Mouse (Mus musculus) MEL (cell line): ENCODE data around the gene Avpr1b. TPM values are rescaled to one million over a fixed set of nuclear protein-coding genes. Genes with fewer than 3 reads are reported as not detected.

Experiments used
- DNase-seq: peaks from one replicate; pipeline ENCODE4 v3.0.0; 2011; ENCODE audit warnings: low read depth, low spot score
- H3K27ac ChIP-seq: 2 replicates; pipeline ENCODE4 v1.5.1; 2012; ENCODE audit warnings: low read depth, mild to moderate bottlenecking, control low read depth, low read length, moderate library complexity; ENCODE audit not compliant: control insufficient read depth
- H3K27me3 ChIP-seq, 2 experiments: fragments of 150-350 bp in 1 of 2; sonication (generic) in 1 of 2; 2 replicates each; pipeline ENCODE4 v1.6.1; 2012; ENCODE audit warnings: low read length in 2 of 2, mild to moderate bottlenecking in 2 of 2, improper control_type of control experiment in 1 of 2, moderate library complexity in 1 of 2; ENCODE audit not compliant: insufficient read depth in 2 of 2, control insufficient read depth in 1 of 2
- H3K36me3 ChIP-seq, 2 experiments: 2 replicates each; pipeline ENCODE4 v1.6.1; 2012 to 2014; ENCODE audit warnings: low read length in 2 of 2, improper control_type of control experiment in 1 of 2, inconsistent platforms in 1 of 2, mild to moderate bottlenecking in 1 of 2; ENCODE audit not compliant: insufficient read depth in 2 of 2, control insufficient read depth in 1 of 2
- H3K4me1 ChIP-seq, 2 experiments: fragments of 150-350 bp in 1 of 2; sonication (generic) in 1 of 2; 2 replicates each; pipeline ENCODE4 v1.6.1; 2012; ENCODE audit warnings: low read length in 2 of 2, improper control_type of control experiment in 1 of 2, mild to moderate bottlenecking in 1 of 2; ENCODE audit not compliant: insufficient read depth in 2 of 2, control insufficient read depth in 1 of 2
- H3K4me3 ChIP-seq, 2 experiments: fragments of 150-350 bp in 1 of 2; sonication (generic) in 1 of 2; 2 replicates each; pipeline ENCODE4 v1.5.1; 2012; ENCODE audit warnings: low read depth in 2 of 2, low read length in 2 of 2, mild to moderate bottlenecking in 2 of 2, moderate library complexity in 2 of 2, control low read depth in 1 of 2, improper control_type of control experiment in 1 of 2; ENCODE audit not compliant: control insufficient read depth in 1 of 2, insufficient read depth in 1 of 2
- H3K79me2 ChIP-seq: 2 replicates; pipeline ENCODE4 v1.6.1; 2012; ENCODE audit warnings: mild to moderate bottlenecking, low read length, moderate library complexity; ENCODE audit not compliant: control insufficient read depth, poor library complexity, insufficient read depth
- H3K9ac ChIP-seq: 2 replicates; pipeline ENCODE4 v1.6.1; 2012; ENCODE audit warnings: low read depth, mild to moderate bottlenecking, control low read depth, low read length, moderate library complexity; ENCODE audit not compliant: control insufficient read depth, poor library complexity, severe bottlenecking
- H3K9me3 ChIP-seq: fragments of 150-350 bp; sonication (generic); replicated peaks from 2 replicates; pipeline ENCODE4 v1.6.1; 2012; ENCODE audit warnings: mild to moderate bottlenecking, low read length, improper control_type of control experiment, moderate library complexity; ENCODE audit not compliant: insufficient read depth
- CTCF ChIP-seq, 3 experiments: IDR thresholded peaks in 2 of 3; conservative IDR thresholded peaks in 1 of 3; 2 replicates each; pipeline ENCODE4 v1.5.1; 2011 to 2012; ENCODE audit warnings: low read length in 3 of 3, low read depth in 2 of 3, mild to moderate bottlenecking in 2 of 3, improper control_type of control experiment in 1 of 3, inconsistent platforms in 1 of 3, mixed read lengths in 1 of 3, moderate library complexity in 1 of 3; ENCODE audit not compliant: control insufficient read depth in 1 of 3, insufficient read depth in 1 of 3, poor library complexity in 1 of 3, severe bottlenecking in 1 of 3
- E2F4 ChIP-seq: IDR thresholded peaks from 2 replicates; pipeline ENCODE4 v1.6.1; 2011; ENCODE audit warnings: low read depth, low read length, improper control_type of control experiment, borderline replicate concordance
- ELF1 ChIP-seq: IDR thresholded peaks from 2 replicates; pipeline ENCODE4 v1.6.1; 2014; ENCODE audit warnings: low read depth, mild to moderate bottlenecking, inconsistent platforms, low read length, improper control_type of control experiment, moderate library complexity
- EP300 ChIP-seq, 2 experiments: IDR thresholded peaks; 2 replicates each; pipeline ENCODE4 v1.6.1; 2011; ENCODE audit warnings: improper control_type of control experiment in 2 of 2, low read length in 2 of 2, low read depth in 1 of 2, mild to moderate bottlenecking in 1 of 2
- GATA1 ChIP-seq: IDR thresholded peaks from 2 replicates; pipeline ENCODE4 v1.6.1; 2011; ENCODE audit warnings: low read depth, low read length, improper control_type of control experiment
- HCFC1 ChIP-seq: IDR thresholded peaks from 2 replicates; pipeline ENCODE4 v1.6.1; 2012; ENCODE audit warnings: low read depth, mild to moderate bottlenecking, inconsistent platforms, low read length, improper control_type of control experiment, moderate library complexity
- JUND ChIP-seq: IDR thresholded peaks from 2 replicates; pipeline ENCODE4 v1.6.1; 2011; ENCODE audit warnings: low read depth, mild to moderate bottlenecking, improper control_type of control experiment, low read length
- KAT2A ChIP-seq: conservative IDR thresholded peaks from 2 replicates; pipeline ENCODE4 v1.6.1; 2012; ENCODE audit warnings: low read depth, low read length, improper control_type of control experiment, inconsistent platforms
- MAFK ChIP-seq: IDR thresholded peaks from 2 replicates; pipeline ENCODE4 v1.6.1; 2011; ENCODE audit warnings: low read depth, mild to moderate bottlenecking, low read length, improper control_type of control experiment, borderline replicate concordance
- MAZ ChIP-seq: IDR thresholded peaks from 2 replicates; pipeline ENCODE4 v1.6.1; 2012; ENCODE audit warnings: low read depth, mild to moderate bottlenecking, inconsistent platforms, low read length, improper control_type of control experiment
- MEF2A ChIP-seq: IDR thresholded peaks from 2 replicates; pipeline ENCODE4 v1.6.1; 2014; ENCODE audit warnings: low read depth, mild to moderate bottlenecking, inconsistent platforms, low read length, improper control_type of control experiment; ENCODE audit not compliant: poor library complexity, insufficient replicate concordance, severe bottlenecking; ENCODE audit errors: extremely low read depth
- MXI1 ChIP-seq: IDR thresholded peaks from 2 replicates; pipeline ENCODE4 v1.6.1; 2011; ENCODE audit warnings: mild to moderate bottlenecking, low read depth, low read length, improper control_type of control experiment
- NRF1 ChIP-seq: IDR thresholded peaks from 2 replicates; pipeline ENCODE4 v1.6.1; 2014; ENCODE audit warnings: low read depth, mild to moderate bottlenecking, inconsistent platforms, low read length, improper control_type of control experiment, moderate library complexity; ENCODE audit not compliant: poor library complexity, insufficient read depth, severe bottlenecking
- POLR2AphosphoS2 ChIP-seq: IDR thresholded peaks from 2 replicates; pipeline ENCODE4 v1.6.1; 2011; ENCODE audit warnings: low read length, improper control_type of control experiment
- RAD21 ChIP-seq: IDR thresholded peaks from 2 replicates; pipeline ENCODE4 v1.6.1; 2011; ENCODE audit warnings: mild to moderate bottlenecking, low read depth, low read length, improper control_type of control experiment
- RCOR1 ChIP-seq: IDR thresholded peaks from 2 replicates; pipeline ENCODE4 v1.6.1; 2012; ENCODE audit warnings: low read depth, mild to moderate bottlenecking, inconsistent platforms, low read length, improper control_type of control experiment
- SMC3 ChIP-seq: IDR thresholded peaks from 2 replicates; pipeline ENCODE4 v1.6.1; 2011; ENCODE audit warnings: low read depth, low read length, improper control_type of control experiment
- TAL1 ChIP-seq: IDR thresholded peaks from 2 replicates; pipeline ENCODE4 v1.6.1; 2012; ENCODE audit warnings: mild to moderate bottlenecking, inconsistent platforms, low read length, moderate library complexity, mixed read lengths
- TCF12 ChIP-seq: IDR thresholded peaks from 2 replicates; pipeline ENCODE4 v1.6.1; 2014; ENCODE audit warnings: low read depth, mild to moderate bottlenecking, inconsistent platforms, low read length, improper control_type of control experiment, moderate library complexity
- ZC3H11A ChIP-seq: IDR thresholded peaks from 2 replicates; pipeline ENCODE4 v1.6.1; 2012; ENCODE audit warnings: low read depth, mild to moderate bottlenecking, inconsistent platforms, low read length, improper control_type of control experiment
- ZKSCAN1 ChIP-seq: IDR thresholded peaks from 2 replicates; pipeline ENCODE4 v1.6.1; 2012; ENCODE audit warnings: low read depth, mild to moderate bottlenecking, inconsistent platforms, low read length, improper control_type of control experiment, moderate library complexity
- ZNF384 ChIP-seq: IDR thresholded peaks from 2 replicates; pipeline ENCODE4 v1.6.1; 2012; ENCODE audit warnings: low read depth, mild to moderate bottlenecking, inconsistent platforms, low read length, improper control_type of control experiment
- polyA plus RNA-seq, 2 experiments: library from polyadenylated mRNA; stranded (reverse) in 1 of 2; unstranded in 1 of 2; fragments of >175 nt in 1 of 2; fragments of >200 nt in 1 of 2; gene quantifications; 2 replicates each; pipeline versions ENCODE4 v1.2.1 to v1.2.4; 2012; ENCODE audit warnings: low replicate concordance in 2 of 2, low read depth in 1 of 2; ENCODE audit not compliant: insufficient read length in 2 of 2, insufficient read depth in 1 of 2, missing spikeins in 1 of 2
- total RNA-seq: library from RNA; depleted of rRNA; stranded (reverse); fragments of 300-350 nt; gene quantifications from 2 replicates; pipeline ENCODE4 v1.2.3, GENCODE M21; 2012

The Avpr1b gene
- total and polyA plus RNA-seq, 3 experiments = not detected

- Histone ChIP-seq H3K9me3 (no peaks in the 10 kb centered on the region), H3K27ac (no peak overlapping the region), H3K36me3 (no peaks in the 10 kb centered on the region), H3K4me1 (no peaks in the 10 kb centered on the region), H3K4me3 (no peak overlapping the region), H3K79me2 (no peaks in the 10 kb centered on the region), H3K9ac (no peak overlapping the region), H3K27me3 (peaks cover 0 to 8% of the 10 kb centered on the region in 2 experiments; a peak in 3 of 4 replicates)
- no peak for DNase-seq
- no peak for TF ChIP-seq HCFC1
- no peak for TF ChIP-seq TAL1
- TF ChIP-seq KAT2A = no peak
Measured at GRCm38 (mm10) chr1:131606719-131607118, 7.7 kb downstream of the Avpr1b start.

- no peaks in the 10 kb centered on the region for H3K79me2 ChIP-seq
- H3K27ac ChIP-seq = no peak overlapping the region
- DNase-seq = no peak
- H3K4me3 ChIP-seq = peak overlapping the region; percentile 9 to 14; a peak in 3 of 4 replicates
- H3K4me1 ChIP-seq = peaks cover 5 to 23% of the 10 kb centered on the region in 2 experiments
- TF ChIP-seq MXI1 = 0 out of 2 replicates have a peak, but pooled peaks have one; percentile 13
- TF ChIP-seq EP300 (IDR thresholded peaks at IDR 0.05; ENCODE audit: low read depth in 1 of 2, low read length in 2 of 2) = no peak
- TF ChIP-seq, all 39 proteins: peak for 1
- peak overlapping the region; percentile 12; the same call in 1 of the 2 replicates for H3K9ac ChIP-seq
- H3K9me3 ChIP-seq = no peaks in the 10 kb centered on the region
- H3K36me3 ChIP-seq = peaks cover 0 to 18% of the 10 kb centered on the region in 2 experiments; a peak in 2 of 4 replicates
- peaks cover 0 to 6% of the 10 kb centered on the region in 2 experiments; a peak in 2 of 4 replicates for H3K27me3 ChIP-seq
Measured at GRCm38 (mm10) chr1:131612556-131613155, 13.6 kb downstream of the Avpr1b start.

GRCm38 (mm10) chr1:131613361-131614133, 14.5 kb downstream of the Avpr1b start:
- DNase-seq = peak; percentile 90
- Histone ChIP-seq H3K9me3 (no peaks in the 10 kb centered on the region), H3K27ac (no peak overlapping the region), H3K79me2 (no peaks in the 10 kb centered on the region), H3K36me3 (peaks cover 0 to 18% of the 10 kb centered on the region in 2 experiments; a peak in 2 of 4 replicates), H3K4me3 (no peak overlapping the region), H3K9ac (no peak overlapping the region), H3K27me3 (no peaks in the 10 kb centered on the region; a peak in 1 of 4 replicates), H3K4me1 (peaks cover 5 to 23% of the 10 kb centered on the region in 2 experiments)
- TF ChIP-seq NRF1 (no peak), ZC3H11A (peak; percentile 77), MAFK (no peak), CTCF (IDR thresholded peaks at IDR 0.05 in 2 of 3, conservative IDR thresholded peaks at IDR 0.05 in 1 of 3; ENCODE audit: control insufficient read depth in 1 of 3, insufficient read depth in 1 of 3, low read depth in 2 of 3, low read length in 3 of 3, poor library complexity in 1 of 3, severe bottlenecking in 1 of 3) (peak; percentile 52 to 78 (median 74)), ZKSCAN1 (peak; percentile 8; the same call in 1 of the 2 replicates), ZNF384 (peak; percentile 98), TCF12 (no peak), ELF1 (no peak), POLR2AphosphoS2 (no peak), RCOR1 (no peak), MXI1 (no peak), EP300 (IDR thresholded peaks at IDR 0.05; ENCODE audit: low read depth in 1 of 2, low read length in 2 of 2) (no peak), TAL1 (no peak), E2F4 (no peak), RAD21 (peak; percentile 77), MEF2A (no peak), JUND (no peak), MAZ (no peak; the same call in 1 of the 2 replicates), GATA1 (no peak), SMC3 (peak; percentile 91)
